In the genomic region with DNA sequence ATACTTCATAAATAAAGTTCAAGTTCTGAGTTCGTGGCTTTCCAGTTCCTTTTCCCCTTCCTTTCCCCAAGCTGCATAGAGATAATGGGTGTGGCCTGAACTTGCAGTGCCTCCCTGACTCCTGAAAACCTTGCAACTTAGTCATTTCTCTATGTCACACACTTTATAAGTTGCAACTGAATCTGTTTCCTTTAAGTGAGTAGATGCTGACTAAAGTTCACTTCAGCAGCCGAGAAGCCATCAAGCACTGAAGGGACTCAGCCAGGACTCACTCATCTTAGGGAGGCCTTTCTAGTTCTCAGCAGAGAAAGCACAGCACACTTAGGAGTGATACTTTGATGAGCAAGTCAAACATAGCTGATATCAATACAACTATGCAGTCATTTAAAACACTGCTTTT, we compare ENCODE assay signal across 23 mouse cellular contexts.
DNase-seq lines count a peak whose midpoint lies in the region; ATAC-seq and TF ChIP-seq lines count a peak whose summit lies in the region.
"Had no signal": no experiment of that assay in that cellular context is flagged by ENCODE, and none has a peak within 500 bp of the region (broad histone marks: within the 10 kb centered on the region; RNA-seq: fewer than 3 reads in every experiment).

No protein-coding gene starts in this region.

- no peaks in the 10 kb centered on the region for H3K9me3 ChIP-seq in CH12.LX (replicated peaks; ENCODE audit: low read length)
- H3K9me3 ChIP-seq in forebrain, embryonic 16.5 days (ENCODE audit: control insufficient read depth, low read length) = no peaks in the 10 kb centered on the region
- H3K9me3 ChIP-seq: hindbrain, embryonic 15.5 days; midbrain, embryonic 10.5 days; stomach, embryonic 15.5 days had no signal

- no peak for TF ChIP-seq CTCF in spleen, adult 2 months (IDR thresholded peaks at IDR 0.05; ENCODE audit: extremely low read depth, insufficient read depth, insufficient read length, insufficient replicate concordance)
- no peak for TF ChIP-seq CTCF in CH12.LX (conservative IDR thresholded peaks at IDR 0.05 in 1 of 2, IDR thresholded peaks at IDR 0.05 in 1 of 2; ENCODE audit: low read depth in 2 of 2, low read length in 2 of 2)
- no peak for TF ChIP-seq CTCF in embryonic fibroblast, embryonic 13.5 days (IDR thresholded peaks at IDR 0.05; ENCODE audit: borderline replicate concordance, insufficient read depth, low read length)

- peaks cover 1% of the 10 kb centered on the region; the same call in 1 of the 2 replicates for H3K36me3 ChIP-seq in spleen, adult 2 months (ENCODE audit: control insufficient read depth, insufficient read depth, low read length)
- H3K36me3 ChIP-seq in CH12.LX (replicated peaks in 1 of 2; ENCODE audit: control insufficient read depth in 1 of 2, insufficient read depth in 1 of 2, low read length in 1 of 2) = peaks cover 9 to 60% of the 10 kb centered on the region in 2 experiments
- no peaks in the 10 kb centered on the region for H3K36me3 ChIP-seq in forebrain, embryonic 16.5 days (ENCODE audit: control insufficient read depth, insufficient read depth)
- H3K36me3 ChIP-seq: hindbrain, embryonic 15.5 days; stomach, embryonic 15.5 days had no signal

- 0 out of 2 replicates have a peak overlapping the region, but pooled peaks have one; percentile 19 for H3K9ac ChIP-seq in CH12.LX (ENCODE audit: insufficient read depth, low read depth)
- no peak overlapping the region for H3K9ac ChIP-seq in forebrain, embryonic 16.5 days (replicated peaks; ENCODE audit: low read depth, low read length)
- H3K9ac ChIP-seq: hindbrain, embryonic 15.5 days; liver, postnatal 0 days; stomach, embryonic 15.5 days had no signal

- no peak for DNase-seq in spleen, adult 2 months (ENCODE audit: low read depth in 1 of 2, low spot score in 2 of 2)
- no peak for DNase-seq in spleen, postnatal 4 days (ENCODE audit: low spot score in 2 of 2)
- no peak for DNase-seq in CH12.LX (ENCODE audit: extremely low read depth)
- peak; percentile 66 for DNase-seq in naive thymus-derived CD4-positive, alpha-beta T cell, adult 2 months (ENCODE audit: low read depth)
- DNase-seq in left cerebral cortex, adult 11 months (ENCODE audit: low spot score) = no peak
- DNase-seq in right cerebral cortex, postnatal 4 days = no peak
- DNase-seq: adrenal gland, postnatal 10 days; cerebellum, adult 11-12 months; cerebellum, postnatal 25 days; embryo, embryonic 11 days; gastrocnemius, adult 2 months; heart, adult 18-20 months; heart, postnatal 36 days; liver, postnatal 0 days; lung, postnatal 10 days; right cerebral cortex, adult 18-20 months; spleen, adult 18-20 months had no signal

- in situ Hi-C loops in CH12.LX (cut with MboI; ENCODE audit: low pct_ligation_motif_present, low pct_unique_long_range_greater_than_20kb, low sequenced_read_pairs) = no loop called here

- 28% methylated on average over 2 of the region's 2 CpGs for WGBS in spleen, adult 2 months
- 94% methylated on average over 2 of the region's 2 CpGs for WGBS in forebrain, embryonic 16.5 days

- TF ChIP-seq EP300 in CH12.LX (IDR thresholded peaks at IDR 0.05; ENCODE audit: low read length) = no peak

- peaks cover 16% of the 10 kb centered on the region; the same call in 1 of the 2 replicates for H3K4me1 ChIP-seq in spleen, adult 2 months (ENCODE audit: control insufficient read depth, insufficient read depth, insufficient read length)
- peaks cover 39 to 68% of the 10 kb centered on the region in 2 experiments for H3K4me1 ChIP-seq in CH12.LX (ENCODE audit: control insufficient read depth in 1 of 2, insufficient read depth in 2 of 2)
- peaks cover 14% of the 10 kb centered on the region for H3K4me1 ChIP-seq in embryonic fibroblast, embryonic 13.5 days (ENCODE audit: control insufficient read depth, insufficient read depth, low read length)
- H3K4me1 ChIP-seq in forebrain, embryonic 16.5 days (replicated peaks; ENCODE audit: control insufficient read depth, insufficient read depth, low read length) = no peaks in the 10 kb centered on the region; the same call in 1 of the 2 replicates
- H3K4me1 ChIP-seq: midbrain, embryonic 10.5 days; stomach, embryonic 15.5 days had no signal

- H3K27me3 ChIP-seq in spleen, adult 2 months (ENCODE audit: control insufficient read depth, insufficient read depth, low read length) = no peaks in the 10 kb centered on the region
- no peaks in the 10 kb centered on the region for H3K27me3 ChIP-seq in CH12.LX (replicated peaks)
- H3K27me3 ChIP-seq in forebrain, embryonic 16.5 days (replicated peaks; ENCODE audit: control insufficient read depth, insufficient read depth, low read length) = no peaks in the 10 kb centered on the region
- H3K27me3 ChIP-seq: hindbrain, embryonic 15.5 days; stomach, embryonic 15.5 days had no signal

- peak overlapping the region; percentile 7; the same call in 1 of the 2 replicates for H3K27ac ChIP-seq in spleen, adult 2 months (ENCODE audit: insufficient read depth, low read length)
- H3K27ac ChIP-seq in CH12.LX (ENCODE audit: insufficient read depth, low read depth) = peak overlapping the region; percentile 15; the same call in 1 of the 2 replicates
- H3K27ac ChIP-seq in embryonic fibroblast, embryonic 13.5 days (ENCODE audit: insufficient read depth, low read length) = peak overlapping the region; percentile 20; the same call in 1 of the 2 replicates
- H3K27ac ChIP-seq in forebrain, embryonic 16.5 days (ENCODE audit: low read length) = no peak overlapping the region
- H3K27ac ChIP-seq: gastrocnemius, adult 2 months; hindbrain, embryonic 15.5 days; midbrain, embryonic 10.5 days; stomach, embryonic 15.5 days had no signal

- no peak overlapping the region for H3K4me2 ChIP-seq in CH12.LX (ENCODE audit: insufficient read depth, low read depth, poor library complexity, severe bottlenecking)
- H3K4me2 ChIP-seq in forebrain, embryonic 16.5 days (ENCODE audit: low read length) = no peak overlapping the region
- H3K4me2 ChIP-seq: hindbrain, embryonic 15.5 days; stomach, embryonic 15.5 days had no signal

- no peak for TF ChIP-seq RAD21 in CH12.LX (IDR thresholded peaks at IDR 0.05; ENCODE audit: low read depth, low read length)

- dilution Hi-C loops in CH12.LX (cut with MboI; ENCODE audit: extremely low pct_ligation_motif_present, extremely low pct_unique_long_range_greater_than_20kb, low sequenced_read_pairs) = no loop called here

- TF ChIP-seq POLR2A in spleen, adult 2 months (IDR thresholded peaks at IDR 0.05; ENCODE audit: low read depth, low read length) = no peak
- no peak for TF ChIP-seq POLR2A in CH12.LX (IDR thresholded peaks at IDR 0.05; ENCODE audit: low read depth, low read length)
- TF ChIP-seq POLR2A in embryonic fibroblast, embryonic 13.5 days (IDR thresholded peaks at IDR 0.05; ENCODE audit: low read depth, low read length) = no peak

- no peak for ATAC-seq in forebrain, embryonic 16.5 days
- ATAC-seq: intestine, embryonic 16.5 days; liver, postnatal 0 days had no signal

- no peaks in the 10 kb centered on the region; the same call in 1 of the 2 replicates for H3K79me2 ChIP-seq in CH12.LX (replicated peaks; ENCODE audit: control insufficient read depth, extremely low read depth, insufficient read depth, poor library complexity, severe bottlenecking)

- H3K4me3 ChIP-seq in spleen, adult 2 months (ENCODE audit: extremely low read depth, insufficient read depth, insufficient read length) = no peak overlapping the region
- H3K4me3 ChIP-seq in CH12.LX (replicated peaks in 1 of 3; ENCODE audit: low read depth in 2 of 3, low read length in 2 of 3, poor library complexity in 1 of 3) = no peak overlapping the region
- no peak overlapping the region for H3K4me3 ChIP-seq in embryonic fibroblast, embryonic 13.5 days (ENCODE audit: insufficient read depth, low read length)
- no peak overlapping the region for H3K4me3 ChIP-seq in forebrain, embryonic 16.5 days (replicated peaks; ENCODE audit: low read length)
- H3K4me3 ChIP-seq: gastrocnemius, adult 2 months; hindbrain, embryonic 15.5 days; midbrain, embryonic 10.5 days; stomach, embryonic 15.5 days had no signal

TF ChIP-seq in CH12.LX, 34 proteins besides CTCF, POLR2A, EP300 and RAD21:
- TF ChIP-seq IRF4 (IDR thresholded peaks at IDR 0.05; ENCODE audit: low read depth, low read length) (peak; percentile 17; the same call in 1 of the 2 replicates), ZC3H11A (IDR thresholded peaks at IDR 0.05; ENCODE audit: low read depth, low read length) (no peak)
